Mouse (Mus musculus): ENCODE results near the gene Slc4a10.

GRCm38 (mm10) chr2:62115346-62115745, 69.1 kb downstream of the Slc4a10 start:
- TF ChIP-seq CTCF (IDR thresholded peaks at IDR 0.05; ENCODE audit: extremely low read depth, insufficient read length, insufficient replicate concordance, low read depth, low read length) = no peak
- TF ChIP-seq POLR2A (IDR thresholded peaks at IDR 0.05; ENCODE audit: low read depth, low read length) = no peak

Data from small intestine, adult 2 months (tissue).